Mouse (Mus musculus): ENCODE measurements around the gene Aspn.

GRCm38 (mm10) chr13:49536946-49537345, 7.3 kb upstream of the Aspn start:
- TF ChIP-seq CTCF (IDR thresholded peaks at IDR 0.05; ENCODE audit: control insufficient read depth, insufficient read depth, insufficient replicate concordance, low read depth, low read length) (no peak), POLR2A (IDR thresholded peaks at IDR 0.05; ENCODE audit: control insufficient read depth, low read depth, low read length) (no peak)
